Mouse (Mus musculus): ENCODE data around the gene Bcan.

The Bcan gene

GRCm38 (mm10) chr3:87972203-87972664 is 27.8 kb downstream of the Bcan start:
- DNase-seq (ENCODE audit: low read depth, low spot score), result no peak

GRCm38 (mm10) chr3:87971489-87972202 is 28.4 kb downstream of the Bcan start:
- peak; percentile 65 for DNase-seq (ENCODE audit: low read depth, low spot score)

GRCm38 (mm10) chr3:87970939-87971488 is 29.0 kb downstream of the Bcan start, which contains the start of gene Nes:
Gene Nes (plus strand): TSS chr3:87971078.
- DNase-seq (ENCODE audit: low read depth, low spot score), result peak; percentile 96

- peak; percentile 84 for DNase-seq (ENCODE audit: low read depth, low spot score)
Observed at GRCm38 (mm10) chr3:87970184-87970938, 29.7 kb downstream of the Bcan start.

GRCm38 (mm10) chr3:87960586-87961191 is 39.3 kb downstream of the Bcan start:
- peak; percentile 98 for DNase-seq (ENCODE audit: low read depth, low spot score)

GRCm38 (mm10) chr3:87960191-87960585 is 39.8 kb downstream of the Bcan start:
- no peak for DNase-seq (ENCODE audit: low read depth, low spot score)

GRCm38 (mm10) chr3:87959371-87959770 is 40.7 kb downstream of the Bcan start:
- DNase-seq (ENCODE audit: low read depth, low spot score), result no peak

GRCm38 (mm10) chr3:87958967-87959366 is 41.1 kb downstream of the Bcan start:
- DNase-seq (ENCODE audit: low read depth, low spot score), result no peak

- DNase-seq (ENCODE audit: low read depth, low spot score), result no peak
Observed at GRCm38 (mm10) chr3:87958476-87958875, 41.6 kb downstream of the Bcan start.

GRCm38 (mm10) chr3:87958056-87958455 is 42.0 kb downstream of the Bcan start:
- DNase-seq (ENCODE audit: low read depth, low spot score), result no peak

- DNase-seq (ENCODE audit: low read depth, low spot score), result peak; percentile 79
Observed at GRCm38 (mm10) chr3:87952440-87952839, 47.6 kb downstream of the Bcan start.

- DNase-seq (ENCODE audit: low read depth, low spot score), result no peak
Observed at GRCm38 (mm10) chr3:87951946-87952345, 48.1 kb downstream of the Bcan start.

- no peak for DNase-seq (ENCODE audit: low read depth, low spot score)
Observed at GRCm38 (mm10) chr3:87949955-87950515, 50.0 kb downstream of the Bcan start.

- DNase-seq (ENCODE audit: low read depth, low spot score), result no peak
Observed at GRCm38 (mm10) chr3:87949266-87949954, 50.6 kb downstream of the Bcan start.

GRCm38 (mm10) chr3:87948378-87949265 is 51.4 kb downstream of the Bcan start, which contains the start of gene Crabp2:
Gene Crabp2 (plus strand): TSS chr3:87948666.
- peak; percentile 67 for DNase-seq (ENCODE audit: low read depth, low spot score)

- DNase-seq (ENCODE audit: low read depth, low spot score), result no peak
Observed at GRCm38 (mm10) chr3:87947811-87948199, 52.2 kb downstream of the Bcan start.

- no peak for DNase-seq (ENCODE audit: low read depth, low spot score)
Observed at GRCm38 (mm10) chr3:87947056-87947810, 52.8 kb downstream of the Bcan start.

- no peak for DNase-seq (ENCODE audit: low read depth, low spot score)
Observed at GRCm38 (mm10) chr3:87946541-87946860, 53.5 kb downstream of the Bcan start.

- no peak for DNase-seq (ENCODE audit: low read depth, low spot score)
Observed at GRCm38 (mm10) chr3:87945781-87946540, 54.1 kb downstream of the Bcan start.
